ENCODE assay signal across 14 mouse cellular contexts in the genomic region with DNA sequence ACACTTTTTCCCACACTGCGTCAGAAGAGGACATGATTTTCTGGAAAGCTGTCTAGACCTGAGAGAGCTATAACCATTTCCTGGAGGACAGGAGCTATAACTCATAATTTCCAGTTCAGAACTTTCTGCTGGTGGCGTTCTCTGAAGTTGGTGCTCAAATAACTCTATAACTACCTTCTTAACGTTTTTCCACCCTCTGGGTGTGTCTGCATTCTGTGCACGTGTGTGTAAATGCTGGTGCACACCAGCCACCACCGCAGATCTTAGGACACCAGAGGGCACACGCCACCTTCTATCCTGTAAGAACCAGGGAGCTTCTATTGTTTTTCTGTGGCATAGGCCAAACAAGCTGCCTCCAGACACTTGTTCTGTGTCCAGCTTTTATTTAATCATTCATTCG.
"Had no signal": no experiment of that assay in that cellular context is flagged by ENCODE, and none has a peak within 500 bp of the region (broad histone marks: within the 10 kb centered on the region; RNA-seq: fewer than 3 reads in every experiment).

No protein-coding gene starts in this region.

- H3K36me3 ChIP-seq: intestine, embryonic 15.5 days had no signal

- H3K9me3 ChIP-seq: intestine, embryonic 15.5 days; limb, embryonic 10.5 days; liver, embryonic 12.5 days; neural tube, embryonic 12.5 days had no signal

- H3K9ac ChIP-seq: intestine, embryonic 15.5 days; liver, embryonic 12.5 days; liver, postnatal 0 days; neural tube, embryonic 12.5 days had no signal

- DNase-seq: kidney, adult 18-20 months; kidney, postnatal 10 days; liver, postnatal 0 days; lung, postnatal 36 days; midbrain, embryonic 14.5 days; spleen, adult 18-20 months had no signal

- H3K4me1 ChIP-seq: limb, embryonic 10.5 days; neural tube, embryonic 12.5 days had no signal

- H3K4me2 ChIP-seq: intestine, embryonic 15.5 days; liver, embryonic 12.5 days; neural tube, embryonic 12.5 days had no signal

- ATAC-seq: intestine, embryonic 15.5 days; liver, embryonic 12.5 days; liver, postnatal 0 days had no signal

- H3K4me3 ChIP-seq: intestine, embryonic 15.5 days; left cerebral cortex, adult 2 months; limb, embryonic 10.5 days; liver, embryonic 12.5 days; midbrain, embryonic 10.5 days; myocyte; neural tube, embryonic 12.5 days had no signal

- H3K27me3 ChIP-seq: intestine, embryonic 15.5 days; liver, embryonic 12.5 days; neural tube, embryonic 12.5 days had no signal

- H3K27ac ChIP-seq: intestine, embryonic 15.5 days; left cerebral cortex, adult 2 months; limb, embryonic 10.5 days; midbrain, embryonic 10.5 days; neural tube, embryonic 12.5 days; stomach, postnatal 0 days had no signal
